Mouse (Mus musculus) adrenal gland, postnatal 14 days (tissue): ENCODE data around the gene Calhm2. TPM values are rescaled to one million over a fixed set of nuclear protein-coding genes. Genes with fewer than 3 reads are reported as not detected.
A peak's percentile ranks its signal among the peaks of the same experiment; 100 is the strongest.
"Not testable (repeated sequence)": the region's sequence is repeated elsewhere in the genome, so short reads cannot be mapped to it uniquely, and the experiment has no call there.

Experiments
- DNase-seq: peaks from one replicate; pipeline ENCODE4 v3.0.0; 2021; ENCODE audit warnings: mixed read lengths
- total RNA-seq: library from RNA; stranded (reverse); gene quantifications from 2 replicates; pipeline ENCODE4 v1.2.3, GENCODE M21; 2021

Gene Calhm2
- total RNA-seq, 1 experiment from 2014 or later: 4.4 TPM

DNA sequence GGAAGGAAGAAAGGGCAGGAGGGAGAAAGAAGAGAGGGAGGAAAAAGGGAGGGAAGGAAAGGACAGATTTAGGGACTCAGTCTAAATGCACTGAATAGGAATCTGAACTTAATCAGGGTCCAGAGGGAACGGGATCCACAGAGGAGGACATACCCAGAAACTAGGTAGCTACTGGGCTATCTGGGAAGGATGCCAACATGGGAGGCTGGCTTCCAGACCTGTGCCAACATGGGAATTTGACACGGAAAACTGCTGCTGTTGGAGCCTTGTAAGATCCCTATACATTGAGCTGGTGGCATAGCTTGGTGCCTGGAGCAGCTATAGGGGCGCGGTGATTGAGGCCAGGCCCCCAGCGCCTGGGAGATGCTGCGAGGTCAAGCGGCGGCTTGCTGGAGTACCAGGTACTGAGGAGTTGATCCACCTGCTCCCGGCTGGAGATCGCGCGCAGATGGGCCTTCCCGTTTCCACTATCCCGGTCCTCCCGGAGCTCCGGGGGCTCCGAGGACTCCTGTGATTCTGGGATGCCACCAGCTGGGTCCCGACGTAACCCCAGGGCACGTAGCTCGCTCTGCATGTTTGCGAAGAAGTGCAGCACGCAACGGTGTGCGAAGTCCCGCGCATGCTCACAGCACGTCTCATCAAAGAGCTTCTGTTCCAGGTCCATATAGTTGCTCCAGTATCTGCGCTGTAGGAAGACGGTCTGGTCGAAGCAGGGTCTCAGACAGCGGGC lies 13.4 kb upstream of the Calhm2 start:
- no peak for DNase-seq

DNA sequence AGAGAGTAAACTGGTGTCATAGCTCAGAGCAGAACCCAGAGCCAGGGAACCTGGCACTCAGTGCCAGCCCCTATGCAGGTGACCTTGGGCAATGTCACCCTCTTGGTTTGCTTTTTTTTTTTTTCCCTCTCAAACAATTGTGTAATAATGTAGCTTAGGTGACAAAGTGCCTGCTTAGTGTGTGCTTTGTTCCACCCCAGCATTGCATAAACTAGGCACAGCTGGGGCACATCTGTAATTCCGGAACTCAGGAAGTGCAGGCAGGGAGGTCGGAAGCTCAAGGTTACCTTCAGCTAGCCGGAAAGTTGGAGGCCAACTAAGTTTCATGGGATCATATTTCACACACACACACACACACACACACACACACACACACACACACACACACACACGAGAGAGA lies 11.8 kb upstream of the Calhm2 start:
- peak; percentile 56 for DNase-seq

DNA sequence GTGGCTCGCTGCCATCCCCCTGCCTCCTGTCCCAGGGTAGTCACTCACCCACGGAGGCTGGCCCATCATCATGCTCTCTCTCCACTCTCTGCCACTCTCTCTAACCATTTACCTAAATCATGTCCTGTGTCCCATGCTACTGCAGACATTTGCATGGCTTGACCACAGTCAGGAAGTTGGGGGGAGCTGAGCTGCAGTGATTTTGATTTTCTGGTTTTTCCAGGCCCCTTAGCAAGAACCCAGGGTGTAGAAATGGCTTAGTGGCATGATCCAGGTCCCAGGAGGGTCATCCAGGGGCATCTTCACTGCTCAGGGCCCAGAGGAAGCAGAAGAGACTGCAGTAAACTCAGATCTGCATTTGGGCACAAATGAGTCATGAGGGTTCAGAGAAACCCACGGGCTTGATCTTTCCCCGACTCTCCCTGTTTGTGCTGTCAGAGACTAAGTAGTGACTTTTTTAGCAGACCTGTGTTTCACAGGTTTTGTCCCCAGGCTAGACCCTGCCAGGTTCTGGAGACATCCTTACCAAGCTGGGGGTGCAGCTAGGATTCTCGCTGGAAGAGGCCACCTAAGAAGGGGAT lies 10.3 kb upstream of the Calhm2 start:
- DNase-seq: no peak

DNA sequence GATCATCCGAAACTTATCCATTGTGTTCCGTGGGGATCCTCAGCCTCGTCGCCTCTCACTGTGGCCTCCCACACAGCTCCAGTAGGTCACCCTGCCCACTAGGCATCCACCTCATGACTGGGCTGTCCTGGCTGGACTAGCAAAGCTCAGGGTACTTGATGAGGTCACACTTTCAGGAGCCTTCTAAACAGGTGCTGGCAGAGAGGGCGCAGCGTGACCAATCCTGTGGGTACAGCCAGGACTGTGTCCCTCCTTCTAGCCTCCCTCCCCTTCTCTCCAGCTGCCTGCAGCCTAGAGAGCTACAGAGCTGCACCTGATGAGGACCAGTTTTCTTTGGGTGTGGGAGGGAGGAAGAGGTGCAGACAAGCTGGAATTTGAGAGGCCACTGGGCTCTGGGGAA lies 6.1 kb upstream of the Calhm2 start, which contains the start of gene Calhm1:
TSS of gene Calhm1 (minus strand) at position 101 of the 400 bp plus-strand sequence.
- DNase-seq: no peak

DNA sequence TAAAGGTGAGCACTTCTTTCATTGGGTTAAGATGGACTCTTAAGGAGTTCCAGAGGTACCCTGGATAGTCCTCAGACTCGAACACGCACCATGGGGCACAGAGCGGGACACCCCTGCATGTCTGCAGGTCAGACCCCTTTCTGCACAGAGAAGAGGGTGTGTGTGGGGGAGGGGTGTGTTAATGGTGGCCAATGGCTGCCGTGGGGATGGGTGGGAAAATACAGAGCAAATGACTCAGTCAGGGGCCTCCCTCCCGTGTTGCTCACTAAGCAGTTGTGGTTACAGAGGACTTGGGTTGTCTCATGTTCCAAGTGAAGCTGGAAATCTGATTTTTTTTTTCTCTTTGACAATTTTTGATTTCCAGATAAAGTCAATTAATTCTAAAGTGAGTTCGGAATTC lies 4.3 kb upstream of the Calhm2 start:
- no peak for DNase-seq

DNA sequence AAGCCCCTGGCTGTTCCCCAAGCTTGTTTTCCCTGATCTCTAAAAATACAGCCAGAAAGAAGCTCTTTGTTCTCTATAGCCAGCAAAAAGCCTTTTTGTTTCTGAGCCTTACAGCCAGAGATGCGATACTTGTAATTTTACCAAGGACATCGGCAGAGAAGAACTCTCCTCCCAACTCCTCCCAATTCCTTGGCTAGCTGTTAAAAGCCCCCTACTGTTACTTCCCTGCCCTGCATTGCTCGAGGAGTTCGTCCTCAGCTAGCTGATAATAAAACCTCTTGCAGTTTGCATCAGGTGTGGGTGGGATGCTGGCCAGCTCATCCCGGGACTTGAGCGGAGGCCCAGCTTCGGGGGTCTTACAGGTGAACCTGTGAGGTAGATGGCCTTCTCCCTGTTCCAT lies 1.5 kb upstream of the Calhm2 start:
- not testable (repeated sequence) for DNase-seq

DNA sequence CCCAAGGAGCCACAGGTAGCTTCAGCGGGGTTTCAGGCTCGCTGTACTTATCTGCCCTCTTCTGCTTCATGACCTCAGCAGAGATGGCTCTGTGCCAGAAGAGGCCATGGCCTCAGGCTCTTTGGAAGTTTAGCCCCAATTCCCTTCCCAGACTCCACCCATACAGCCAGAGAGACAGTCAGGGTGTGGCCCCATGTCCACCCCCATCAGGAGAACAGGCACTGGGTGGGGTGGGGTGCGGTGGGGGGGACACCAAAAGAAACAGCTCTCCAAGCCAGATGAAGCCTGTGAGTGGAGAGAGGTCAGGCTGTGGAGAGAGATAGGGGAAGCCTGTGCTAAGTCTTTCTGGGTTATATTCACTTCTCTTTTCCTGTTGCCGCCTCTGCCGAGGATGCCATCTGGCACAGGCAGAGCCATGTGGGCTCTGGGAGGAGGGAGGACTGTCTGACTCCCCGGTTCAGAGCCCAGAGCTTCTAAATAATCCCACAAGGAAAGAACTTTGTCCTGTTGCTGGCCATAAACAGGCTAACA lies 978 bp downstream of the Calhm2 start:
- DNase-seq: peak; percentile 65

DNA sequence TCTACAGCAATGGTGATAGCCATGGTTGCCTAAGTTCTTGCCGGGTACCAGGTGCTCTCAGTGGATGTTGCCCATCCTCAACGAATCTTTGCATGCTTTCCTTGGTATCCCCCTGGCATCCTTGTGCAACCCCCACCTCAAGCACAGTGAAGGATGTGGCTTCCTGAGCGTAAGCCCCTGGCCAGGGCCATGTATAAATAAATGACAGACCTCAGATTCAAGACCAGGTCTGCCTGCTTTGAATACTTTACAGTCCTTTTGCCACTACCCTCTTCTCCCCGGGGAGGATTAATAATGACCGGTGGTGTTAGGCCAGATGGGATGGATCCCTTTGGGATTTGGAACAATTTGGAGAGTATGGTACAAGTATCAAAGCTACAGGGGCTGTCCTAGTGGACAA lies 1.9 kb downstream of the Calhm2 start:
- no peak for DNase-seq

DNA sequence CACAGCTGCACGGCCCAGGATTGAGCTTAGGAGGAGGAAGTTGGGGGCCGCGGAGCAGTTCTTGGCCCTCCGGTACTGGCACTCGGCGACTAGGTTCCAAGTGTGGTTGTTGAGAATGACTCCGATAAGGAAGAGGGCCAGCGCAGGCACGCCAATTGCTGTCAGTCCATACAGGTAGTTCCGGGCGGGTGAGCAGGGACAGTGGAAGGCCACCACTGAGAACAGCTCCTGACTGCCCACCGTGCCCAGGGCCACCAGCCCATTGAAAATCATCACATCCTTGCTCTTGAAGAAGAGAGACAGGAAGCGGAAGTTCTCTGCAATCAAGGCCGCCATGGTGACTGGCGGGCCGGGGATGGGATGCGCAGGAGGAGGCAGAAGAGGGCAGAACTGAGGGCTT lies 2.5 kb downstream of the Calhm2 start:
- no peak for DNase-seq

DNA sequence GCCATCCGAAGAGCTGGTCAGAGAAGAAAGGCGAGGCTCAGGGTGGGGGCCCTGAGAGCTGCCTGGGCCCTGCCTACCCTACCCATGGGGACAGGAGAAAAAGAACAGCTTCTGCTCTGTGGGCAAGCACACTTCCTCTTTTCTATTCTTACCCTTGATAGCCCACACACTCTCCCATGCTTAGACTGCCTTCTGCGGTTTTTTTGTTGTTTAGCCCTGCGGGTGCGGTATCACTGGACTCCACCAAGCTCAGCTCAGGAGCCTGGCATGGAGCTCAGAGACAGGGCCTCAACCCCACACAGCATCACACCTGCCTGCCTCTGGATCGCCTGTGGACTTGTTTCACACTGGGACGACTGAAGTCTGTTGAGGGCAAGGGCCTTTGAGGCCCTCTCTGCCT lies 4.9 kb downstream of the Calhm2 start:
- no peak for DNase-seq

DNA sequence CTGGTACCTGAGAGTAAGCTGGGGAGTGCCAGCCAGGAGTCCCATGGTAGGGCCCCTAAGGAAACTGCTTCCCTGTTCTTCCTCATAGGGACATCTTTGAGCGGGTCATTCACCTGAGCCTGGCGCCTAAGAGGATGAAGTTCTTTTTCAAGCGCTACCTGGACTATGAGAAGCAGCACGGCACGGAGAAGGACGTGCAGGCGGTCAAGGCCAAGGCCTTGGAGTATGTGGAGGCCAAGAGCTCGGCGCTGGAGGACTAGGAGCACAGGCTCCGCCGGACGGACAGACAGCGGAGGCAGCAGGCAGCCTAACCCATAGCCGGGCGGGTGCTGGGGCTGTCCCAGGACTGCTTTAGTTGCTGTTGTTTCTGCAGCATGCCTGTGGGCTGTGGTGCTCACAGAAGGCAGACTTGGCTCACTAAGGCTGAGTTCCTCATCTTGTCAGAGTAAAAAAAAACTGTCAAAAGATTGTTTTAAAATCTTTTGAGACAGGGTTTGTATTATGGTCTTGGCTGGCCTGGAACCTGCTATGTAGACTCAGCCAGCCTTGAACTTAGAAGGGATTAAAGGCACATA lies 7.5 kb downstream of the Calhm2 start:
- peak; percentile 30 for DNase-seq

DNA sequence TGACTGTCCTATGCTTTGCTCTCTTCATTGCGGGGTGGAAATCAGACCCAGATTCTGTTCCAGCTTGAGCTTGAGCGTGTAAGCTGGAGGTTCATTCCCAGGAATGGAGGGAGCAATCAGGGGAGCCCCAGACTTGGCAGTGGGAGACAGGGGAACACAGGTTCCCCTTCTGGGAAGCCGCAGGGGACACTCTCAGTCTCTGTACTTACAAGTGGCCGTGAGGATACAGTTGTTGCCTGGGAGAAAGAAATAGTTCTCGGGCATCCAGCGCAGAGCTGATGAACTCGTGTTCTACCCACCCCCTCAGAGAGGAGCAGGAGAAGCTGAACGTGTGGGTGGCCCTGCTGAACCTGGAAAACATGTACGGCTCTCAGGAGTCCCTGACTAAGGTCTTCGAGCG lies 9.3 kb downstream of the Calhm2 start:
- no peak for DNase-seq

DNA sequence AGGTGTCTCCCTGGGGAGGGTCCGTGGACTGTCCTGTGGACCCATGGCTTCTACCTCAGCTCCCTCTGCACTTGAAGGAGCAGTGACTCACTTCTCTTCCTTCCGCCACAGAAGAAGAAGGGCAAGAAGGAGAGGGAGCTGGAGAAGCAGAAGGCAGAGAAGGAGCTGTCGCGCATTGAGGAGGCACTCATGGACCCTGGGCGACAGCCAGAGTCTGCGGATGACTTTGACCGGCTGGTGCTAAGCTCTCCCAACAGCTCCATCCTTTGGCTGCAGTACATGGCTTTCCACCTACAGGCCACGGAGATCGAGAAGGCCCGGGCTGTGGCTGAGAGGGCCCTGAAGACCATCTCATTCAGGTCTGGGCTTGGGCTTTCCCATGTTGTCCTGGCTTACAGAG lies 9.9 kb downstream of the Calhm2 start:
- DNase-seq: no peak

DNA sequence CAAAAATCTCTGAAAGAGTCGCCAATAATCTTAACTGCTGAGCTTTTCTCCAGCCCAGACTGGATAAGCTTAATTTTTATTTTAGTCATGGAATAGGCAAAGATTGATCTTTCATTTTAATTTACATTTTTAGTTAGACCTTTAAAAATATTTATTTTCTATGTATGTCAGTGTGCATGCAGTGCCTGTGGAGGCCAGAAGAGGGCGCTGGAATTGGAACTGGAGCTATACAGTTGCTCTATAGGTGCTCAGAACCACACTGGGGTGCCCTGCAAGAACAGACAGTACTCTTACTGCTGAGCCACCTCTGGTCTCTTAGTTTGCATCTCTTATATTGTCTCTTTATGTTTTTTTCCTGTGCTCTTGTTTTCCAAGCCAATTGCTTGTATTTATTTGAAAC lies 15.3 kb downstream of the Calhm2 start:
- peak; percentile 34 for DNase-seq

DNA sequence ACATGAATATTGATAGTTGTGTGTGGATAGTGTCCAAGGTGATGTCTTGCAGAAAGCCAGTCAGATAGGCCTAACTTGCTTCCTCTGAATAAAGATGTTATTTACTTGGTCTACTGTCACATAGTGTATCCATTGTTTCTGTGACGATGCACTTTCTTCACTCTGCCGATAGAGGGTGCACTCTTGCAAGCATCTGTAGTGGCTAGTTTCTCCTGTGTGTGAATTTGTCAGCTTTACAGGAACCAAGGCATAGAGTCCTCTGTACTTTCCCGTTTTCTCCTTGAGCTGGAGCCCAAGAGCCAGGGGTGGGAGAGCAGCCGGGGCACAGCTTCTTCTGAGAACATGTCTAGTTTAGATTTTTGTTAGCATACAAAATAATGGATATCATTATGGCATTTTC lies 17.0 kb downstream of the Calhm2 start:
- DNase-seq: no peak

DNA sequence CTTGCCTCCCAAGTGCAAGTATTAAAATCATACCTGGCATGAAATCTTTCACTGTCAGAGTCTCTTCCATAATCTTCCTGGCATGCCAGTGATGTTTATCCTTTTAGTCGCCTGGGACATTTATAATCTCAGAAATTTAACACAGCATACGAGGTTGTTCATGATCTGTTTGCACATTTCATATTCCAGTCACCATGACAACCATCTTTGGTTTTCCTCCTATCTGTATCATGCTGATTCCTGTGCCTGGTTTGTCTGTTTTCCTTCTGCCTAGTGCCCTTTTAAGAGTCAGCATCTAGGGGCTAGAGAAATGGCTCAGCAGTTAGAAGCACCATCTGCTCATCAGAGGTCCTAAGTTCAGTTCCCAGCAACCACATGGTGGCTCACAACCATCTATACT lies 19.5 kb downstream of the Calhm2 start:
- DNase-seq: no peak

DNA sequence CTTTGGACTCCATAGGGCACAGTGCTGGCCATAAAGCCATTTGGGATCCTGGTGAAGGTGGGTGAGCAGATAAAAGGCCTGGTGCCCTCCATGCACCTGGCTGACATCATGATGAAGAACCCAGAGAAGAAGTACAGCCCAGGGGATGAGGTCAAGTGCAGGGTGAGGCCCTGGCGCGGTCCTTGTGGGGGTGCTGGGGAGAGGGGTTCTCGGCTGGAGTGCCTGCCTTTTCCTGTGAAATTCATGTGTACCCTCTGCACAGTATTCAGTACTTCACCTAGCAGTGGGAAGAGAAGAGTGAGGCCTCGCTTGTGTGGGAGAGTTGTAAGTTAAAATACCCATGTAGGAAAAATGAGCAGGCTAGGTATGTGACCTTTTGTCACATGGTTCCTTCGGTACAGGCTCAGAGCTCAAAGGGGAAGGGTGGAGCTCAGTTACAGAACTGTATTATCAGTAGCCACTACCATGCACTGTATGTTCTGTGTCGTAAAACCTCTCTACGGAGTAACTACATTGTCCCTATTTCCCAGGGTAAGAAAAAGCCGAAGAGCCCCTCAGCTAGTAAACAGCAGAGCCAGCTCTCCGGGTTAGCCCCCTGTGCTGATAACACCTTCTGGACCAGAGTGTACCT lies 33.3 kb downstream of the Calhm2 start:
- DNase-seq: no peak

DNA sequence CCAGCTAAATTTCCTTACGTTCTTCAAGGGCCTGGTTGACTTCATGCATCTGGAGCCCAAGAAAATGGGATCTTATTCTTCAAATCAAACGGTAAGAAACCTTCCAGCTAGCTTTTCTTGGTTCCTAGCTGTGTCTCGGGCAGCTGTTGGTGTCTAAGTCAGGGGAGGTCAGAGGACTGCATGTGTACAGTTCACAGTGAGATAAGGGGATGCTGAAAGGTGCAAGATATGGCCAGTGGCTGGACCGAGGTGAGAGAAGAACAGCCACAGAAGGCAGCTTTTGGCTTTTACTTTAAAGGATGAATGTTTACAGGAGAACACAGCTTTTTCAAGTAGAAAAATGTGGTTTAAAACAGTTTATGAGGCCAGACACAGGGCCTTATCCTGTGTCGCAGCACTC lies 37.0 kb downstream of the Calhm2 start:
- DNase-seq: no peak

DNA sequence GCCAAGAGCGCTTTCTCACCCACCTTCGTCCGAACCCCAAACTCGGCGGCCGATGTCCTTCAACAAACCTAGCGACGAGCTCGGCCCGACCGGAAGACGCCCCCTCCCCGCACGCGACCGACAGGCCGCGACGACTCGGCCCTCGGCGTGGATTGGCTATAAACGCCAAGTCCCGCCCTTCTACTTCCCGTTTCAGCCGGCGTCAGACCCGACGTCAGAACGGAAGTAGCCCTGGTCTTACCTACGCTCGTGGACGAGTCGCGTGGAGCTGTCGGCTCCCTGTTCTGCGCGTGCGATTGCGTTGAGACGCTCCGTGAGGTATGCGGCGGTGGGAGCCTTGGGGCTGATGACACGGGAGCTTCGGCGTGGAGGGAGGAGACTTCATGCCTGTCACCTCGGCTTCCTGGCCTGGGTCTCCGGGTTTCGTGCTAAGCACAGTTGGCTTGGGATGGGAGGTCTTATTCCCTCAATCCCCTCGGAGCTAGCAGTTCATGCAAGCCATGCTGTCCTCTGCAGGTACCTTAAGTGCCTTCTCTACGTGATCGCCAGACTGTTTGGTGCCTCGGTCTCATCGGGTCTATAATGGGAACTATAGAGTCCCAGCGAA lies 47.4 kb downstream of the Calhm2 start, which contains the start of the genes Usmg5 and Pdcd11:
TSS of gene Usmg5 (minus strand) at position 98 of the 607 bp plus-strand sequence.
TSS of gene Pdcd11 (plus strand) at position 219 of the 607 bp plus-strand sequence.
- DNase-seq: peak; percentile 98

DNA sequence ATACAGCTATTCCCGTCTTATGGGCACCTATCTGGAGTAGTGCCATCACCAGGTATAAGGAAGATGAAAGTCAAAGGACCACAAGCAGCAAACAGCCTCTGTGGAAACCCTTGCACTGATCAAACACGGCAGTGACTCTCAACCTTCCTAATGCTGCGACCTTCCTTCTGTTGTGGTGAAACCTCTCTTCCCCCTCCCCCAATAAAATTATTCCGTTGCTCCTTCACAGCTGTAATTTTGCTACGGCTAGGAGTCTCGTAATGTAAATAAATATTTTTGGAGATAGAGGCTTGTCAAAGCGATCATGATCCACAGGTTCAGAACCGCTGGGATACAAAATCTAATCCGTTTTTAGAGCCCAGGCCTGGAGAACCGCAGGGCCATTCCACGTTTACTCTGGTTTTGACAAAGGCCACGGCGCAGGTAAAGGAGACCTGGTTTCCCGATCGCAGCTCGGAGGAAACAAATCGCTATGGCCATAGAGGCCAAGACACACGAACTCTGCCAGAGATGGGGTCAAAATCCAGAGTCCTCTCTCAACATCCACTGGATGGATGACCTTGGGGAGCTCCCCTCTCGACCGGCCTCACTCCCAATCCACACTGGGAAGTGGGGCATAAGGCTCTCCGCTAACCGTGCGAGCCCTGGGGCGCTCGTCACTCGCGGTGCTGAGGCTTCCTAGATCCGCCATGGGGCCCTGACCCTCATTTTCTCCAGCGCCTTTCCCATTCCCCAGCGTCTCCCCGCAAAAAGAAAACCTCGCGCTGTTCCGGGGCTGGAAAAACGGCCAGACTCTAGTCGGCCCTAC lies 48.2 kb downstream of the Calhm2 start:
- peak; percentile 50 for DNase-seq

DNA sequence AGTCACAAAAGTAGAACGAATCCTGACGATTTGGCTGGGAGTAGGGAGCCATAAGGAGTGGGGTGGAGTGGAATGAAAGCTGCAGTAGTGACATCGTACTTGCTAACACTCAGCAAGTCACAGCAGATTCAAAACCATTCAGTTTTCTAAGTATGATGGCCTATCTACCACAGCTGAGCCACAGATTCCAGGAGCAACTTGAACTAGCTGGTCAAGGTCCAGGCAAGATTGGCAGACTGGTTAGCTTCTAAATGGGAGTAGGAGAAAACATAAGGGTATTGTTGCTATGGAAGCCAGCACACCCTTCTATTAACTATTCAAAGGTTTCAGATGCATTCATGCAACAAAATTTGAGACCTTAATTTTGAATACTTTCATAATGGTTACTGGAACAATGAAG lies 49.9 kb downstream of the Calhm2 start:
- DNase-seq: peak; percentile 17
